In genomic region chr13:21326191-21326590, GRCm38 (mm10) we compare ENCODE assay signal across 9 mouse cellular contexts. TPM values are rescaled to one million over a fixed set of nuclear protein-coding genes. Genes with fewer than 3 reads are reported as not detected.
DNase-seq lines count a peak whose midpoint lies in the region; ATAC-seq and TF ChIP-seq lines count a peak whose summit lies in the region.
"Had no signal": no experiment of that assay in that cellular context is flagged by ENCODE, and none has a peak within 500 bp of the region (broad histone marks: within the 10 kb centered on the region; RNA-seq: fewer than 3 reads in every experiment).

No protein-coding gene starts in this region.

- peak overlapping the region; percentile 60 for H3K4me2 ChIP-seq in lung, embryonic 16.5 days (ENCODE audit: low read depth, low read length)

- DNase-seq in lung, adult 2 months = no peak
- DNase-seq in lung, postnatal 14 days = no peak
- peak; percentile 75 for DNase-seq in embryo, embryonic 11 days
- DNase-seq in hindbrain, embryonic 10.5 days (ENCODE audit: low spot score) = peak; percentile 6
- peak; percentile 30 for DNase-seq in yolk sac, embryonic 10.5 days (ENCODE audit: low spot score)
- DNase-seq in layer of hippocampus, adult 9-10 months (ENCODE audit: low spot score) = no peak

- H3K36me3 ChIP-seq in hindbrain, embryonic 10.5 days = no peaks in the 10 kb centered on the region
- no peaks in the 10 kb centered on the region for H3K36me3 ChIP-seq in lung, embryonic 16.5 days (ENCODE audit: control insufficient read depth, insufficient read depth, low read length)

- ATAC-seq in lung, embryonic 16.5 days (ENCODE audit: low read depth) = peak; percentile 43; the same call in 1 of the 2 replicates
- no peak for ATAC-seq in erythroid progenitor cell, adult 5-6 weeks (replicated peaks; ENCODE audit: low FRiP score, poor library complexity, severe bottlenecking)

- H3K4me3 ChIP-seq in lung, adult 2 months (replicated peaks; ENCODE audit: extremely low read depth, low read depth, low read length) = no peak overlapping the region
- peak overlapping the region; percentile 61 for H3K4me3 ChIP-seq in hindbrain, embryonic 10.5 days
- H3K4me3 ChIP-seq in lung, embryonic 16.5 days (ENCODE audit: low read length) = peak overlapping the region; percentile 45

- no peak overlapping the region for H3K9ac ChIP-seq in lung, embryonic 16.5 days (ENCODE audit: low read length)

- H3K27ac ChIP-seq in hindbrain, embryonic 10.5 days = no peak overlapping the region
- no peak overlapping the region for H3K27ac ChIP-seq in lung, embryonic 16.5 days (ENCODE audit: low read length)

- H3K27me3 ChIP-seq in hindbrain, embryonic 10.5 days (ENCODE audit: insufficient read depth, poor library complexity, severe bottlenecking) = 0 out of 2 replicates have a peak, but pooled peaks cover 3% of the 10 kb centered on the region
- no peaks in the 10 kb centered on the region for H3K27me3 ChIP-seq in lung, embryonic 16.5 days (ENCODE audit: control insufficient read depth, insufficient read depth, low read depth, low read length)

- no peak for TF ChIP-seq POLR2A in lung, adult 2 months (IDR thresholded peaks at IDR 0.05; ENCODE audit: borderline replicate concordance, extremely low read depth, low read depth, low read length)

- H3K9me3 ChIP-seq in hindbrain, embryonic 10.5 days = no peaks in the 10 kb centered on the region
- no peaks in the 10 kb centered on the region for H3K9me3 ChIP-seq in lung, embryonic 16.5 days (ENCODE audit: control insufficient read depth, low read length)

- 9% methylated on average over 4 of the region's 4 CpGs for WGBS in lung, adult 2 months
- 7% methylated on average over 4 of the region's 4 CpGs for WGBS in hindbrain, embryonic 10.5 days
- WGBS in lung, embryonic 16.5 days = 6% methylated on average over 4 of the region's 4 CpGs

- peaks cover 3% of the 10 kb centered on the region for H3K4me1 ChIP-seq in lung, adult 2 months (ENCODE audit: control insufficient read depth, insufficient read depth, low read length)
- peaks cover 9% of the 10 kb centered on the region; the same call in 1 of the 2 replicates for H3K4me1 ChIP-seq in hindbrain, embryonic 10.5 days (replicated peaks)
- H3K4me1 ChIP-seq in lung, embryonic 16.5 days (replicated peaks; ENCODE audit: control insufficient read depth, insufficient read depth, low read length) = peaks cover 3% of the 10 kb centered on the region

- TF ChIP-seq CTCF in lung, adult 2 months (IDR thresholded peaks at IDR 0.05; ENCODE audit: insufficient read depth, low read length) = 0 out of 2 replicates have a peak, but pooled peaks have one; percentile 8

RNA-seq across cellular contexts. Expression of gene Gpx6, which starts 14.3 kb away (rescaled TPM):
- not detected in 2 replicates for polyA plus RNA-seq in lung, adult 2 months (2012; rRNA removed)
- polyA plus RNA-seq in hindbrain, embryonic 10.5 days (2016; fragmentation: Nextera tagmentation; extraction: Ambion mirVana) = 0.12 TPM in 1 of 2 replicates, not detected in the other
- not detected in 2 replicates for polyA plus RNA-seq in lung, embryonic 16.5 days (2015; fragmentation: Nextera tagmentation; extraction: Ambion mirVana)
- not detected in 2 replicates for total RNA-seq in erythroid progenitor cell, adult 5-6 weeks (2015; ENCODE audit: low replicate concordance)
- total RNA-seq in erythroid progenitor cell, adult 5-6 weeks (2017; ENCODE audit: low replicate concordance) = not detected in 2 replicates
- total RNA-seq: heart, postnatal 10 days had no signal

RNA-seq across cellular contexts. Expression of gene Olfr1367, which starts 20.5 kb away (rescaled TPM):
- polyA plus RNA-seq in lung, adult 2 months (2012; rRNA removed) = not detected in 2 replicates
- polyA plus RNA-seq in hindbrain, embryonic 10.5 days (2016; fragmentation: Nextera tagmentation; extraction: Ambion mirVana) = not detected in 2 replicates
- not detected in 2 replicates for polyA plus RNA-seq in lung, embryonic 16.5 days (2015; fragmentation: Nextera tagmentation; extraction: Ambion mirVana)
- not detected in 2 replicates for total RNA-seq in erythroid progenitor cell, adult 5-6 weeks (2015; ENCODE audit: low replicate concordance)
- total RNA-seq in erythroid progenitor cell, adult 5-6 weeks (2017; ENCODE audit: low replicate concordance) = not detected in 2 replicates
- total RNA-seq: heart, postnatal 10 days had no signal

RNA-seq across cellular contexts. Expression of gene Gpx5, which starts 33.7 kb away (rescaled TPM):
- not detected in 2 replicates for polyA plus RNA-seq in lung, adult 2 months (2012; rRNA removed)
- polyA plus RNA-seq in hindbrain, embryonic 10.5 days (2016; fragmentation: Nextera tagmentation; extraction: Ambion mirVana) = not detected in 2 replicates
- polyA plus RNA-seq in lung, embryonic 16.5 days (2015; fragmentation: Nextera tagmentation; extraction: Ambion mirVana) = not detected in 2 replicates
- not detected in 2 replicates for total RNA-seq in erythroid progenitor cell, adult 5-6 weeks (2015; ENCODE audit: low replicate concordance)
- not detected in 2 replicates for total RNA-seq in erythroid progenitor cell, adult 5-6 weeks (2017; ENCODE audit: low replicate concordance)
- total RNA-seq: heart, postnatal 10 days had no signal

RNA-seq across cellular contexts. Expression of gene Zscan12, which starts 36.4 kb away (rescaled TPM):
- 1.1 and 1.8 TPM in 2 replicates for polyA plus RNA-seq in lung, adult 2 months (2012; rRNA removed)
- 16.9 and 20.2 TPM in 2 replicates for polyA plus RNA-seq in hindbrain, embryonic 10.5 days (2016; fragmentation: Nextera tagmentation; extraction: Ambion mirVana)
- 11.5 and 11.7 TPM in 2 replicates for polyA plus RNA-seq in lung, embryonic 16.5 days (2015; fragmentation: Nextera tagmentation; extraction: Ambion mirVana)
- total RNA-seq in erythroid progenitor cell, adult 5-6 weeks (2015; ENCODE audit: low replicate concordance) = 2.9 TPM in 1 of 2 replicates, not detected in the other
- total RNA-seq in erythroid progenitor cell, adult 5-6 weeks (2017; ENCODE audit: low replicate concordance) = 0.98 and 3.3 TPM in 2 replicates

Comparison
In these comparisons a context has a peak if more than half of its experiments do, and no peak if none do; other contexts are left out.
1. DNase-seq: peak in embryo, embryonic 11 days (single experiment), hindbrain, embryonic 10.5 days (single experiment) and yolk sac, embryonic 10.5 days (single experiment); none in lung, adult 2 months (single experiment), lung, postnatal 14 days (single experiment) and layer of hippocampus, adult 9-10 months (single experiment).